In genomic region chr19:33366661-33367060, GRCm38 (mm10) we compare ENCODE assay signal across 8 mouse cellular contexts. TPM values are rescaled to one million over a fixed set of nuclear protein-coding genes. Genes with fewer than 3 reads are reported as not detected.
DNase-seq lines count a peak whose midpoint lies in the region; ATAC-seq and TF ChIP-seq lines count a peak whose summit lies in the region.

No protein-coding gene starts in this region.

- H3K4me1 ChIP-seq in intestine, embryonic 14.5 days (replicated peaks; ENCODE audit: control insufficient read depth, insufficient read depth, low read length) = no peaks in the 10 kb centered on the region
- H3K4me1 ChIP-seq in intestine, embryonic 16.5 days (ENCODE audit: control insufficient read depth, insufficient read depth, low read length) = no peaks in the 10 kb centered on the region
- H3K4me1 ChIP-seq in intestine, postnatal 0 days (replicated peaks; ENCODE audit: control insufficient read depth, insufficient read depth, low read length) = no peaks in the 10 kb centered on the region
- no peaks in the 10 kb centered on the region for H3K4me1 ChIP-seq in midbrain, embryonic 16.5 days (ENCODE audit: control insufficient read depth, insufficient read depth, low read length)
- no peaks in the 10 kb centered on the region for H3K4me1 ChIP-seq in spleen, adult 2 months (ENCODE audit: control insufficient read depth, insufficient read depth, insufficient read length)

- intact Hi-C loops in left cerebral cortex, postnatal 14 days (cut with DNase I) = loop anchor here (1.0 to 10.0 kb wide), 4 partner anchors 140 to 651 kb away; partner anchors contain the start of gene Pten

- no peak overlapping the region for H3K27ac ChIP-seq in intestine, embryonic 14.5 days (ENCODE audit: low read depth)
- H3K27ac ChIP-seq in intestine, embryonic 16.5 days (ENCODE audit: low read length) = no peak overlapping the region
- H3K27ac ChIP-seq in intestine, postnatal 0 days (ENCODE audit: low read depth, low read length) = no peak overlapping the region
- no peak overlapping the region for H3K27ac ChIP-seq in midbrain, embryonic 16.5 days (ENCODE audit: low read length)
- H3K27ac ChIP-seq in spleen, adult 2 months (ENCODE audit: insufficient read depth, low read length) = no peak overlapping the region

- no peaks in the 10 kb centered on the region for H3K36me3 ChIP-seq in intestine, embryonic 14.5 days (ENCODE audit: control insufficient read depth, insufficient read depth, low read length)
- H3K36me3 ChIP-seq in intestine, embryonic 16.5 days (ENCODE audit: control insufficient read depth, insufficient read depth, low read length) = no peaks in the 10 kb centered on the region
- H3K36me3 ChIP-seq in intestine, postnatal 0 days (ENCODE audit: control insufficient read depth, insufficient read depth) = no peaks in the 10 kb centered on the region
- H3K36me3 ChIP-seq in midbrain, embryonic 16.5 days (ENCODE audit: control insufficient read depth, insufficient read depth, low read length) = no peaks in the 10 kb centered on the region
- H3K36me3 ChIP-seq in spleen, adult 2 months (ENCODE audit: control insufficient read depth, insufficient read depth, low read length) = no peaks in the 10 kb centered on the region

- ATAC-seq in intestine, embryonic 14.5 days (replicated peaks; ENCODE audit: low FRiP score, low TSS enrichment, low read depth) = 0 out of 2 replicates have a peak, but pooled peaks have one; percentile 53
- ATAC-seq in intestine, embryonic 16.5 days = no peak
- ATAC-seq in intestine, postnatal 0 days = no peak
- ATAC-seq in midbrain, embryonic 16.5 days = peak; percentile 96

- peak; percentile 80 for DNase-seq in intestine, embryonic 14.5 days (ENCODE audit: low spot score)
- peak; percentile 74 for DNase-seq in cerebellum, adult 9-10 months
- DNase-seq in frontal cortex, adult 2 months (ENCODE audit: extremely low spot score in 1 of 2, low spot score in 1 of 2) = peak; percentile 34 to 88
- peak; percentile 84 to 88 for DNase-seq in left cerebral cortex, postnatal 14 days (ENCODE audit: low spot score in 2 of 2)
- peak; percentile 34 to 68 for DNase-seq in spleen, adult 2 months (ENCODE audit: low read depth in 1 of 2, low spot score in 2 of 2)

- H3K9me3 ChIP-seq in intestine, embryonic 14.5 days (ENCODE audit: control insufficient read depth, low read length) = no peaks in the 10 kb centered on the region
- no peaks in the 10 kb centered on the region for H3K9me3 ChIP-seq in intestine, embryonic 16.5 days (ENCODE audit: control insufficient read depth, low read length)
- H3K9me3 ChIP-seq in intestine, postnatal 0 days (ENCODE audit: control insufficient read depth) = no peaks in the 10 kb centered on the region
- H3K9me3 ChIP-seq in midbrain, embryonic 16.5 days (replicated peaks; ENCODE audit: control insufficient read depth, low read length, poor library complexity, severe bottlenecking) = no peaks in the 10 kb centered on the region

- no peak overlapping the region for H3K4me2 ChIP-seq in intestine, embryonic 14.5 days (ENCODE audit: low read length)
- H3K4me2 ChIP-seq in intestine, embryonic 16.5 days (ENCODE audit: low read depth, low read length) = no peak overlapping the region
- H3K4me2 ChIP-seq in intestine, postnatal 0 days (replicated peaks; ENCODE audit: low read depth) = no peak overlapping the region
- no peak overlapping the region for H3K4me2 ChIP-seq in midbrain, embryonic 16.5 days (ENCODE audit: low read length)

- no peak overlapping the region for H3K9ac ChIP-seq in intestine, embryonic 14.5 days (ENCODE audit: low read length)
- H3K9ac ChIP-seq in intestine, embryonic 16.5 days (ENCODE audit: low read depth, low read length) = no peak overlapping the region
- H3K9ac ChIP-seq in intestine, postnatal 0 days (ENCODE audit: low read depth, low read length) = no peak overlapping the region
- no peak overlapping the region for H3K9ac ChIP-seq in midbrain, embryonic 16.5 days (ENCODE audit: low read depth, low read length)

- H3K4me3 ChIP-seq in intestine, embryonic 14.5 days (ENCODE audit: low read depth, low read length) = no peak overlapping the region
- H3K4me3 ChIP-seq in intestine, embryonic 16.5 days (ENCODE audit: low read length) = no peak overlapping the region
- no peak overlapping the region for H3K4me3 ChIP-seq in intestine, postnatal 0 days (ENCODE audit: low read depth, low read length)
- H3K4me3 ChIP-seq in midbrain, embryonic 16.5 days (ENCODE audit: low read depth, low read length) = no peak overlapping the region
- H3K4me3 ChIP-seq in spleen, adult 2 months (ENCODE audit: extremely low read depth, insufficient read depth, insufficient read length) = no peak overlapping the region

- H3K27me3 ChIP-seq in intestine, embryonic 14.5 days (replicated peaks; ENCODE audit: control insufficient read depth, insufficient read depth, low read length) = no peaks in the 10 kb centered on the region
- H3K27me3 ChIP-seq in intestine, embryonic 16.5 days (replicated peaks; ENCODE audit: control insufficient read depth, insufficient read depth, low read length) = no peaks in the 10 kb centered on the region
- no peaks in the 10 kb centered on the region for H3K27me3 ChIP-seq in intestine, postnatal 0 days (replicated peaks; ENCODE audit: control insufficient read depth, insufficient read depth, low read length)
- no peaks in the 10 kb centered on the region for H3K27me3 ChIP-seq in midbrain, embryonic 16.5 days (ENCODE audit: control insufficient read depth, insufficient read depth, low read depth, low read length)
- H3K27me3 ChIP-seq in spleen, adult 2 months (ENCODE audit: control insufficient read depth, insufficient read depth, low read length) = no peaks in the 10 kb centered on the region

- peak; percentile 93 for TF ChIP-seq CTCF in intestine, postnatal 0 days (IDR thresholded peaks at IDR 0.05; ENCODE audit: low read depth)
- peak; percentile 79; the same call in 1 of the 2 replicates for TF ChIP-seq CTCF in spleen, adult 2 months (IDR thresholded peaks at IDR 0.05; ENCODE audit: extremely low read depth, insufficient read depth, insufficient read length, insufficient replicate concordance)

- no peak for TF ChIP-seq POLR2A in spleen, adult 2 months (IDR thresholded peaks at IDR 0.05; ENCODE audit: low read depth, low read length)

- 7% methylated on average over 3 of the region's 3 CpGs for WGBS in intestine, embryonic 14.5 days
- 4% methylated on average over 3 of the region's 3 CpGs for WGBS in intestine, embryonic 16.5 days
- WGBS in intestine, postnatal 0 days = 2% methylated on average over 3 of the region's 3 CpGs
- WGBS in midbrain, embryonic 16.5 days = 11% methylated on average over 3 of the region's 3 CpGs
- 2% methylated on average over 3 of the region's 3 CpGs for WGBS in spleen, adult 2 months

RNA-seq across cellular contexts. Expression of gene Rnls, which starts 25.4 kb away (rescaled TPM):
- polyA plus RNA-seq in intestine, embryonic 14.5 days (2014; fragmentation: Nextera tagmentation; extraction: Ambion mirVana) = 6.4 and 7.0 TPM in 2 replicates
- polyA plus RNA-seq in intestine, embryonic 16.5 days (2015; fragmentation: Nextera tagmentation; extraction: Ambion mirVana) = 7.7 and 8.4 TPM in 2 replicates
- 1.0 and 1.3 TPM in 2 replicates for polyA plus RNA-seq in frontal cortex, adult 2 months (2012; rRNA removed)
- 8.3 and 8.8 TPM in 2 replicates for polyA plus RNA-seq in intestine, postnatal 0 days (2015; fragmentation: Nextera tagmentation; extraction: Ambion mirVana)
- total RNA-seq in left cerebral cortex, postnatal 14 days (2021) = 1 to 10 TPM; 1.9 TPM
- 10.1 and 10.9 TPM in 2 replicates for polyA plus RNA-seq in midbrain, embryonic 16.5 days (2015; fragmentation: Nextera tagmentation; extraction: Ambion mirVana)
- polyA plus RNA-seq in spleen, adult 2 months (2012; rRNA removed) = 0.34 and 0.63 TPM in 2 replicates

Comparison
In these comparisons a context has a peak if more than half of its experiments do, and no peak if none do; other contexts are left out.
1. ATAC-seq: peak in intestine, embryonic 14.5 days (single experiment) and midbrain, embryonic 16.5 days (single experiment); none in intestine, embryonic 16.5 days (single experiment) and intestine, postnatal 0 days (single experiment).
2. Peak in every context shown above with its lines, with median percentiles within 50 percentile points of each other: DNase-seq.